Mouse (Mus musculus) C2C12 (cell line): ENCODE measurements around the gene Rnf144b.

ENCODE experiments used
- CEBPB ChIP-seq: IDR thresholded peaks from one replicate; pipeline ENCODE4 v1.6.1; 2011; ENCODE audit warnings: low read depth, mild to moderate bottlenecking, control low read depth, moderate library complexity
- CTCF ChIP-seq: IDR thresholded peaks from one replicate; pipeline ENCODE4 v1.5.1; 2011; ENCODE audit not compliant: control insufficient read depth, insufficient read depth, insufficient read length
- MYOD1 ChIP-seq: IDR thresholded peaks from one replicate; pipeline ENCODE4 v1.6.1; 2011; ENCODE audit warnings: low read depth; ENCODE audit not compliant: control insufficient read depth, insufficient read length
- MYOG ChIP-seq: IDR thresholded peaks from one replicate; pipeline ENCODE4 v1.6.1; 2011; ENCODE audit not compliant: control insufficient read depth, insufficient read length; ENCODE audit errors: extremely low read depth
- USF1 ChIP-seq: IDR thresholded peaks from one replicate; pipeline ENCODE4 v1.6.1; 2011; ENCODE audit warnings: low read depth, mild to moderate bottlenecking, control low read depth, moderate library complexity

DNA sequence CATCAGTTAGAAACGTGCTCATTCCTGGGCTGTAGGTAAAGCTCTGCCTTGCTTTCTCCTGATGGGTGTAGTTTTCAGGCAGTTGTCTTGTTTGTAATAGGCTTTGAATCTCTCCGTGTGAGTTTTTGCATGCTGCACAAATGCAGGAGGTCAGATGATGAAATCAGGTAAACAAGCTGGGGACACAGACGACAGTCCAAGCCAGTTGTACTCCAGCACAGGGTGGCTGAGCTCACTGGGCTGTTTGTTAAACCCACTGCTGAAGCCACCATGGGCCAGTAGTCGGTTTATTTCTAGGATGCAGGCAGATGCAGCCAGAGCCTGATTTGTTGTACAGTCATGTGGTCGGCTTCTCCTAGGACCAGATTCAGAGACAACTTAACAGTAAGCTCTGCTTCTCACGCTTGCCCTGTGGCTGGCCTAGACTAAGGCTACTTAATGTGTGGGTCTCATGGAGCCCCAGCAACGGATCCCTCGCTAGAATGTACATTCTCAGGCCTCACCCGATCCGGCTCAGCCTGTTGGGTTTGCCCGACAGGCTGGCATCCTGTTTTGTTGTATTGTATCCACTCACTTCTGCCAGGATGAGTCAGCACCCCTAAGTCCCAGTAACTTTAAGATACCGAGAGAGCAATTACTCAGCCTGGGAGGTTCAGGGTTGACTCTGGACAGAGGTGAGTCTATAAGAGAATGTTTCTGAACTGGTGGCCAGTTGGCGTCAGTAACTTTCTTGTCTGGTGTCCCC is 48.5 kb downstream of the Rnf144b start:
- no peak for TF ChIP-seq CTCF
- no peak for TF ChIP-seq MYOG
- TF ChIP-seq USF1: no peak
- TF ChIP-seq CEBPB: no peak
- no peak for TF ChIP-seq MYOD1
